Mouse (Mus musculus): ENCODE measurements at regions not wholly inside any gene's neighbourhood (a gene's known extent, or its start where the extent isn't known, plus 50 kb on each side); places are given as distances from the start of the nearest gene placed in this dataset.
A peak's percentile ranks its signal among the peaks of the same experiment; 100 is the strongest.

GRCm38 (mm10) chr10:41018888-41019287 lies 53.2 kb downstream of the Gpr6 start:
- DNase-seq: no peak

GRCm38 (mm10) chr10:41016547-41016946 lies 55.5 kb downstream of the Gpr6 start:
- DNase-seq: no peak

- peak; percentile 64 for DNase-seq
Observed at GRCm38 (mm10) chr10:41015654-41016053, 56.4 kb downstream of the Gpr6 start.

- no peak for DNase-seq
Observed at GRCm38 (mm10) chr10:41010585-41010984, 61.5 kb downstream of the Gpr6 start.

GRCm38 (mm10) chr10:41007866-41008265 lies 64.2 kb downstream of the Gpr6 start:
- DNase-seq: no peak

- DNase-seq: no peak
Observed at GRCm38 (mm10) chr10:41006634-41007033, 65.5 kb downstream of the Gpr6 start.

GRCm38 (mm10) chr10:41005776-41006175 lies 66.3 kb downstream of the Gpr6 start:
- no peak for DNase-seq

- DNase-seq: no peak
Observed at GRCm38 (mm10) chr10:41004753-41005152, 67.3 kb downstream of the Gpr6 start.

- DNase-seq: peak; percentile 92
Observed at GRCm38 (mm10) chr10:41004044-41004689, 67.9 kb downstream of the Gpr6 start.

GRCm38 (mm10) chr10:41003197-41003596 lies 68.9 kb downstream of the Gpr6 start:
- no peak for DNase-seq

- no peak for DNase-seq
Observed at GRCm38 (mm10) chr10:41000965-41001364, 71.1 kb downstream of the Gpr6 start.

- DNase-seq: no peak
Observed at GRCm38 (mm10) chr10:40999486-40999885, 72.6 kb downstream of the Gpr6 start.

- DNase-seq: no peak
Observed at GRCm38 (mm10) chr10:40998799-40999198, 73.3 kb downstream of the Gpr6 start.

- peak; percentile 22 for DNase-seq
Observed at GRCm38 (mm10) chr10:40998330-40998729, 73.8 kb downstream of the Gpr6 start.

GRCm38 (mm10) chr10:40997606-40998005 lies 74.5 kb downstream of the Gpr6 start:
- DNase-seq: no peak
